Mouse (Mus musculus): ENCODE data around the gene Khdc4. TPM values are rescaled to one million over a fixed set of nuclear protein-coding genes. Genes with fewer than 3 reads are reported as not detected.

The Khdc4 gene
- 73.0 TPM for polyA plus RNA-seq (2014; fragmentation: Illumina TruSeq; extraction: RNeasy Lipid Tissue Mini Kit (QIAGEN cat#74804); ENCODE audit: low replicate concordance)

DNA sequence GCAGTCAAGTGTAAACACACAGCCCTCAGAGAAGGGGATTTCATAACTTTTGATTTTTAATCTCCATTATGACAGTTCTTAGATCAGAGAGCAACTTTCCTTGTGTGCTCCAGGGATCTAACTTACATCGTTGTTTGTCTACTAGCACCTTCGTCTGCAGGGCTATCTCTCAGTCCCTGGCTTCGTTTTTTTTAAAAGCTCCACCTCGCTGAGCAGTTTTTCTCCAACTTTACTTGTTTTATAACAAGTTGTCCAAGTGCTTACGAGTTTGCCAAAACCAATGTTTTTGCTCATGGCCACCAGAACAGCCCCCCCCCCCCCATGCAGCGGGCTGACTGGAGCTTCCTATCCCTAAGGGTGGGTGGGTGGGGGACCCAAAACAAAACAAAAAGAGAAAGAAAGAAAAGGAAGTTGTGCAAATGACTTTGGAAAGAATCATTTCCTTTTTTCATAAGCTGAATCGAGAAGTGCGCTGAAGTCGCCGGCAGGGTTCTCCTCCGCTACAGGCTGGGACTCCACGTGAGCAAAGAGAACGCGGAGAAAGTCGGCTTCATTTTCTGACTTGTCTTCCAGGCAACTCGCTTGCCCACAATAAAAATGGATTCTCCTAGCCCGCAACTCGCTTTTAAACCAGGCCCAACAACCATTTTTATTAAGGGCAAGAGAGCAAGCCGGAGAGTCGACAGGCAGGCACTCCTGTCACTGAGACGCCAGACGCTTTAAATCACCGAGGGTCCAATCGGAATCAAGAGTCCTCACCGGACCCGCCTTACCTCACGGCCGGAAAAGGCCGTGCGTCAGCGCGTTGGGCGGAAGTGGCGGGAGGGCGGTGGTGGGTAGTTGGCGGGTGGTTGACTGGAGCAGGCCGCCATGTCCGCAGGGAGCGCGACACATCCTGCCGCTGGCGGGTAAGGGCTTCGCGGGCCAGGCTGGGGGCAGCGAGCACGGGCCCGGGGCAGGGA, at the start of gene Khdc4:
Gene Khdc4, plus strand, starts transcription at position 824 of the 962 bp plus-strand sequence.

GRCm38 (mm10) chr3:88652846-88653515, 32.6 kb upstream of the Khdc4 start, which contains the start of gene Rxfp4:
TSS of gene Rxfp4 (minus strand) at chr3:88653142.

DNA sequence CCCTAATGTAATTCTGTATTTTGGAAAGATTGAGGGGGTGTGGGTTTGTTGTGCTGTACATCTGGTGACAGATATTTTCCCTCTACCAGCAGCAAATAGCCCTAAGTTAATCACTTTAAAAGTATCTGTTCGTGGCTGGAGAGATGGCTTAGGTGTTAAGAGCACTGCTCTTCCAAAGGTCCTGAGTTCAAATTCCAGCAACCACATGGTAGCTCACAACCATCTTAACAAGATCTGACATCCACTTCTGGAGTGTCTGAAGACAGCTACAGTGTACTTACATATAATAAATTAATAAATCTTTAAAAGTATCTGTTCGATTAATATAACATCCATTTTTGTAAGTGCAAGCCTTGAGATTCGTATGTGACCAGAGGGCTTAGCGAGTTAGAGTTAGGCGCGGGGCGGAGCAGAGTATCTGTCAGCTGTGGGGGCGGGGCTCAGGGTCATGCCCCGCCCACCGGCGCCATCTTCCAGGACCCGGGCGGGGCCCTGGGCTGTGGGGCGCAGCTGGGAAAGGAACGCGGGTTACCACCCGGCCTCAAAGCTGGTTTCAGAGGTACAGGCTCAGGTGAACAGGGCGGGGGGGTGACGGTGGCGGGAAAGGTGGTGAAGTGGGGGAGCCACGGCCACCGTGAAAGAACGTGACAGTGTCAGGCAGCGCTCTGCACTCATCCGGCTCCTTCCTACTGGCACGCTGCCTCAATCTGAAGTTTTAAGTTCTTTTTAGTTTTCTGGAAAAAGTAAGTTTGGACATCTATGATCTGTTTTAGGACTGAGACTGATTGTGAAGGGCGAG, 31.0 kb downstream of the Khdc4 start, which contains the start of gene Rit1:
Gene Rit1, plus strand, starts transcription at position 440 of the 799 bp plus-strand sequence.

Other genes with a start within 250 kb of the Khdc4 start
- 95.3 TPM for gene Sema4a, start 224.6 kb upstream of the Khdc4 start, polyA plus RNA-seq (2014; fragmentation: Illumina TruSeq; extraction: RNeasy Lipid Tissue Mini Kit (QIAGEN cat#74804); ENCODE audit: low replicate concordance)
- 3.3 TPM for gene Lmna, start 175.8 kb upstream of the Khdc4 start, polyA plus RNA-seq (2014; fragmentation: Illumina TruSeq; extraction: RNeasy Lipid Tissue Mini Kit (QIAGEN cat#74804); ENCODE audit: low replicate concordance)
- 0.37 TPM for gene Mex3a, start 153.4 kb upstream of the Khdc4 start, polyA plus RNA-seq (2014; fragmentation: Illumina TruSeq; extraction: RNeasy Lipid Tissue Mini Kit (QIAGEN cat#74804); ENCODE audit: low replicate concordance)
- 4.3 TPM for gene Rab25, start 137.5 kb upstream of the Khdc4 start, polyA plus RNA-seq (2014; fragmentation: Illumina TruSeq; extraction: RNeasy Lipid Tissue Mini Kit (QIAGEN cat#74804); ENCODE audit: low replicate concordance)
- 2.2 TPM for gene Lamtor2, start 132.7 kb upstream of the Khdc4 start, polyA plus RNA-seq (2014; fragmentation: Illumina TruSeq; extraction: RNeasy Lipid Tissue Mini Kit (QIAGEN cat#74804); ENCODE audit: low replicate concordance)
- 12.7 TPM for gene Ubqln4, start 132.0 kb upstream of the Khdc4 start, polyA plus RNA-seq (2014; fragmentation: Illumina TruSeq; extraction: RNeasy Lipid Tissue Mini Kit (QIAGEN cat#74804); ENCODE audit: low replicate concordance)
- 19.5 TPM for gene Ssr2, start 109.9 kb upstream of the Khdc4 start, polyA plus RNA-seq (2014; fragmentation: Illumina TruSeq; extraction: RNeasy Lipid Tissue Mini Kit (QIAGEN cat#74804); ENCODE audit: low replicate concordance)
- 17.8 TPM for gene Arhgef2, start 79.8 kb upstream of the Khdc4 start, polyA plus RNA-seq (2014; fragmentation: Illumina TruSeq; extraction: RNeasy Lipid Tissue Mini Kit (QIAGEN cat#74804); ENCODE audit: low replicate concordance)
- not detected for gene Rxfp4, start 32.7 kb upstream of the Khdc4 start, polyA plus RNA-seq (2014; fragmentation: Illumina TruSeq; extraction: RNeasy Lipid Tissue Mini Kit (QIAGEN cat#74804); ENCODE audit: low replicate concordance)
- 4.8 TPM for gene Rit1, start 31.0 kb downstream of the Khdc4 start, polyA plus RNA-seq (2014; fragmentation: Illumina TruSeq; extraction: RNeasy Lipid Tissue Mini Kit (QIAGEN cat#74804); ENCODE audit: low replicate concordance)
- gene Syt11, start 89.4 kb downstream of the Khdc4 start, polyA plus RNA-seq (2014; fragmentation: Illumina TruSeq; extraction: RNeasy Lipid Tissue Mini Kit (QIAGEN cat#74804); ENCODE audit: low replicate concordance), result 5.4 TPM
- 4.2 TPM for gene Gon4l, start 149.4 kb downstream of the Khdc4 start, polyA plus RNA-seq (2014; fragmentation: Illumina TruSeq; extraction: RNeasy Lipid Tissue Mini Kit (QIAGEN cat#74804); ENCODE audit: low replicate concordance)
- gene Msto1, start 228.2 kb downstream of the Khdc4 start, polyA plus RNA-seq (2014; fragmentation: Illumina TruSeq; extraction: RNeasy Lipid Tissue Mini Kit (QIAGEN cat#74804); ENCODE audit: low replicate concordance), result not detected

All from small intestine, adult 10 weeks (tissue).